Mouse (Mus musculus) limb, embryonic 11.5 days (tissue): Measurements from ENCODE around the gene Plcb1. TPM values are rescaled to one million over a fixed set of nuclear protein-coding genes. Genes with fewer than 3 reads are reported as not detected.

Source experiments
- ATAC-seq: fragments of 200-750 bp; cut with Nextera tagmentation; 2 replicates; pipeline ENCODE4 v1.8.0; 2017; ENCODE audit warnings: low read depth; ENCODE audit not compliant: insufficient number of reproducible peaks, low FRiP score, low TSS enrichment
- DNase-seq: peaks from one replicate; pipeline ENCODE4 v3.0.0-alpha.2; 2015; ENCODE audit warnings: low spot score
- H3K27ac ChIP-seq: fragments of 300-500 bp; sonication (generic); replicated peaks from 2 replicates; pipeline ENCODE4 v1.5.1; 2014; ENCODE audit warnings: low read depth, mild to moderate bottlenecking, low read length
- H3K27me3 ChIP-seq: fragments of 300-500 bp; sonication (generic); 2 replicates; pipeline ENCODE4 v1.6.1; 2014; ENCODE audit warnings: mild to moderate bottlenecking, low read length, mixed read lengths; ENCODE audit not compliant: control insufficient read depth, insufficient read depth
- H3K36me3 ChIP-seq: fragments of 300-500 bp; sonication (generic); 2 replicates; pipeline ENCODE4 v1.6.1; 2014; ENCODE audit warnings: mild to moderate bottlenecking, low read length, moderate library complexity, mixed read lengths; ENCODE audit not compliant: control insufficient read depth, insufficient read depth
- H3K4me1 ChIP-seq: fragments of 300-500 bp; sonication (generic); 2 replicates; pipeline ENCODE4 v1.6.1; 2014; ENCODE audit warnings: low read length, mixed read lengths; ENCODE audit not compliant: control insufficient read depth, insufficient read depth
- H3K4me2 ChIP-seq: fragments of 300-500 bp; sonication (generic); 2 replicates; pipeline ENCODE4 v1.6.1; 2014; ENCODE audit warnings: low read depth, mild to moderate bottlenecking, moderate library complexity; ENCODE audit not compliant: severe bottlenecking
- H3K4me3 ChIP-seq: fragments of 300-500 bp; sonication (generic); 2 replicates; pipeline ENCODE4 v1.5.1; 2014; ENCODE audit warnings: low read depth, low read length
- H3K9ac ChIP-seq: fragments of 300-500 bp; sonication (generic); 2 replicates; pipeline ENCODE4 v1.6.1; 2014; ENCODE audit warnings: mild to moderate bottlenecking, low read length
- H3K9me3 ChIP-seq: fragments of 300-500 bp; sonication (generic); 2 replicates; pipeline ENCODE4 v1.6.1; 2016; ENCODE audit warnings: low read length; ENCODE audit not compliant: control insufficient read depth
- WGBS: fragments of 180-500 bp; shearing (Covaris S2); extraction: QIAGEN DNeasy Blood & Tissue Kit; methylation state at CpG from one replicate; pipeline ENCODE4 v1.1.7; 2014; 5-methylcytosine and 5-hydroxymethylcytosine counted together
- polyA plus RNA-seq: library from polyadenylated mRNA; unstranded; fragments of >200 nt; fragmentation: Nextera tagmentation; extraction: Ambion mirVana; gene quantifications from 2 replicates; pipeline ENCODE4 v1.2.1, GENCODE M21; 2014

Plcb1 gene
- polyA plus RNA-seq, 1 experiment from 2014 or later, result 10.4 TPM

GRCm38 (mm10) chr2:135489127-135489526 is 703.3 kb downstream of the Plcb1 start:
- Histone ChIP-seq H3K27me3 (no peaks in the 10 kb centered on the region), H3K36me3 (no peaks in the 10 kb centered on the region), H3K27ac (no peak overlapping the region), H3K4me1 (peaks cover 6% of the 10 kb centered on the region), H3K4me2 (no peak overlapping the region), H3K9ac (no peak overlapping the region), H3K9me3 (no peaks in the 10 kb centered on the region), H3K4me3 (no peak overlapping the region)
- no peak for DNase-seq
- no peak for ATAC-seq
- 78% methylated on average over 2 of the region's 2 CpGs for WGBS

GRCm38 (mm10) chr2:135492777-135493176 is 706.9 kb downstream of the Plcb1 start:
- no peak for ATAC-seq
- H3K4me2 ChIP-seq, result no peak overlapping the region
- no peak overlapping the region for H3K9ac ChIP-seq
- no peak for DNase-seq
- H3K27ac ChIP-seq, result no peak overlapping the region
- 86% methylated on average over 9 of the region's 9 CpGs for WGBS
- no peaks in the 10 kb centered on the region for H3K36me3 ChIP-seq
- H3K4me3 ChIP-seq, result no peak overlapping the region
- no peaks in the 10 kb centered on the region for H3K27me3 ChIP-seq
- H3K9me3 ChIP-seq, result no peaks in the 10 kb centered on the region
- no peaks in the 10 kb centered on the region for H3K4me1 ChIP-seq

GRCm38 (mm10) chr2:135496553-135496952 is 710.7 kb downstream of the Plcb1 start:
- DNase-seq, result no peak
- no peak overlapping the region for H3K27ac ChIP-seq
- no peak overlapping the region for H3K4me3 ChIP-seq
- H3K4me2 ChIP-seq, result no peak overlapping the region
- ATAC-seq, result no peak
- H3K27me3 ChIP-seq, result no peaks in the 10 kb centered on the region
- WGBS, result 51% methylated on average over 3 of the region's 3 CpGs
- no peaks in the 10 kb centered on the region for H3K9me3 ChIP-seq
- H3K9ac ChIP-seq, result no peak overlapping the region
- no peaks in the 10 kb centered on the region for H3K36me3 ChIP-seq
- H3K4me1 ChIP-seq, result no peaks in the 10 kb centered on the region

GRCm38 (mm10) chr2:135497251-135497650 is 711.4 kb downstream of the Plcb1 start:
- ATAC-seq (no peak), DNase-seq (no peak)
- H3K4me3 ChIP-seq, result no peak overlapping the region
- H3K27ac ChIP-seq, result no peak overlapping the region
- H3K9ac ChIP-seq, result no peak overlapping the region
- H3K27me3 ChIP-seq, result no peaks in the 10 kb centered on the region
- H3K4me1 ChIP-seq, result no peaks in the 10 kb centered on the region
- H3K36me3 ChIP-seq, result no peaks in the 10 kb centered on the region
- no peak overlapping the region for H3K4me2 ChIP-seq
- no peaks in the 10 kb centered on the region for H3K9me3 ChIP-seq
- WGBS, result 76% methylated on average over 2 of the region's 2 CpGs

GRCm38 (mm10) chr2:135500872-135501271 is 715.0 kb downstream of the Plcb1 start:
- ATAC-seq (no peak; the same call in 1 of the 2 replicates), DNase-seq (no peak)
- Histone ChIP-seq H3K9me3 (no peaks in the 10 kb centered on the region), H3K9ac (no peak overlapping the region), H3K36me3 (no peaks in the 10 kb centered on the region), H3K27me3 (no peaks in the 10 kb centered on the region), H3K4me2 (no peak overlapping the region), H3K4me3 (no peak overlapping the region), H3K27ac (no peak overlapping the region), H3K4me1 (no peaks in the 10 kb centered on the region)
- 30% methylated on average over 2 of the region's 2 CpGs for WGBS

- Histone ChIP-seq H3K9me3 (no peaks in the 10 kb centered on the region), H3K4me1 (no peaks in the 10 kb centered on the region), H3K27me3 (no peaks in the 10 kb centered on the region), H3K27ac (no peak overlapping the region), H3K4me3 (no peak overlapping the region), H3K9ac (no peak overlapping the region), H3K36me3 (no peaks in the 10 kb centered on the region), H3K4me2 (no peak overlapping the region)
- WGBS, result 90% methylated on average over 4 of the region's 4 CpGs
- DNase-seq (no peak), ATAC-seq (no peak)
Observed at GRCm38 (mm10) chr2:135503328-135503997, 717.6 kb downstream of the Plcb1 start.

GRCm38 (mm10) chr2:135503998-135504354 is 718.1 kb downstream of the Plcb1 start:
- no peaks in the 10 kb centered on the region for H3K36me3 ChIP-seq
- H3K4me2 ChIP-seq, result no peak overlapping the region
- no peak overlapping the region for H3K4me3 ChIP-seq
- H3K27ac ChIP-seq, result no peak overlapping the region
- H3K9ac ChIP-seq, result no peak overlapping the region
- H3K4me1 ChIP-seq, result no peaks in the 10 kb centered on the region
- no peaks in the 10 kb centered on the region for H3K9me3 ChIP-seq
- DNase-seq, result no peak
- no peak for ATAC-seq
- no peaks in the 10 kb centered on the region for H3K27me3 ChIP-seq

- Histone ChIP-seq H3K27ac (no peak overlapping the region), H3K4me3 (no peak overlapping the region), H3K9me3 (no peaks in the 10 kb centered on the region), H3K36me3 (no peaks in the 10 kb centered on the region), H3K4me1 (no peaks in the 10 kb centered on the region), H3K4me2 (no peak overlapping the region), H3K9ac (no peak overlapping the region), H3K27me3 (no peaks in the 10 kb centered on the region)
- ATAC-seq, result no peak
- DNase-seq, result no peak
- 80% methylated on average over 1 of the region's 1 CpGs for WGBS
Observed at GRCm38 (mm10) chr2:135507111-135507510, 721.2 kb downstream of the Plcb1 start.

GRCm38 (mm10) chr2:135518956-135519355 is 733.1 kb downstream of the Plcb1 start:
- Histone ChIP-seq H3K4me2 (no peak overlapping the region), H3K27ac (no peak overlapping the region), H3K9me3 (no peaks in the 10 kb centered on the region), H3K9ac (no peak overlapping the region), H3K4me3 (no peak overlapping the region), H3K4me1 (no peaks in the 10 kb centered on the region), H3K27me3 (no peaks in the 10 kb centered on the region), H3K36me3 (no peaks in the 10 kb centered on the region)
- ATAC-seq (no peak), DNase-seq (no peak)
- WGBS, result 63% methylated on average over 2 of the region's 2 CpGs
